Mouse (Mus musculus) stomach, embryonic 14.5 days (tissue): ENCODE results near the gene Ctdsp2. TPM values are rescaled to one million over a fixed set of nuclear protein-coding genes. Genes with fewer than 3 reads are reported as not detected.

ENCODE experiments used
- ATAC-seq: fragments of 200-750 bp; cut with Nextera tagmentation; 2 replicates; pipeline ENCODE4 v1.8.0; 2017; ENCODE audit warnings: low read depth, moderate TSS enrichment; ENCODE audit not compliant: insufficient number of reproducible peaks, insufficient read depth, low FRiP score
- H3K27ac ChIP-seq: fragments of 300-500 bp; sonication (generic); 2 replicates; pipeline ENCODE4 v1.5.1; 2014; ENCODE audit warnings: mild to moderate bottlenecking, low read length, moderate library complexity, mixed read lengths
- H3K27me3 ChIP-seq: fragments of 300-500 bp; sonication (generic); 2 replicates; pipeline ENCODE4 v1.6.1; 2014; ENCODE audit warnings: low read length, control low read depth, mixed read lengths; ENCODE audit not compliant: control insufficient read depth, insufficient read depth
- H3K36me3 ChIP-seq: fragments of 300-500 bp; sonication (generic); 2 replicates; pipeline ENCODE4 v1.6.1; 2014; ENCODE audit warnings: mild to moderate bottlenecking, control low read depth, low read length, moderate library complexity, mixed read lengths; ENCODE audit not compliant: control insufficient read depth, insufficient read depth
- H3K4me1 ChIP-seq: fragments of 300-500 bp; sonication (generic); 2 replicates; pipeline ENCODE4 v1.6.1; 2014; ENCODE audit warnings: low read length, control low read depth, mixed read lengths; ENCODE audit not compliant: control insufficient read depth, insufficient read depth
- H3K4me2 ChIP-seq: fragments of 300-500 bp; sonication (generic); replicated peaks from 2 replicates; pipeline ENCODE4 v1.6.1; 2014; ENCODE audit warnings: low read depth, low read length, control low read depth
- H3K4me3 ChIP-seq: fragments of 300-500 bp; sonication (generic); 2 replicates; pipeline ENCODE4 v1.5.1; 2014; ENCODE audit warnings: low read depth, low read length, control low read depth
- H3K9ac ChIP-seq: fragments of 300-500 bp; sonication (generic); replicated peaks from 2 replicates; pipeline ENCODE4 v1.6.1; 2014; ENCODE audit warnings: low read depth, mild to moderate bottlenecking, control low read depth, low read length, moderate library complexity, mixed read lengths
- H3K9me3 ChIP-seq: fragments of 300-500 bp; sonication (generic); 2 replicates; pipeline ENCODE4 v1.6.1; 2016; ENCODE audit warnings: low read depth, low read length, control low read depth; ENCODE audit not compliant: control insufficient read depth
- WGBS: fragments of 180-500 bp; shearing (Covaris S2); extraction: QIAGEN DNeasy Blood & Tissue Kit; methylation state at CpG from one replicate; pipeline ENCODE4 v1.1.7; 2014; 5-methylcytosine and 5-hydroxymethylcytosine counted together
- polyA plus RNA-seq: library from polyadenylated mRNA; unstranded; fragments of >200 nt; fragmentation: Nextera tagmentation; extraction: Ambion mirVana; gene quantifications from 2 replicates; pipeline ENCODE4 v1.2.1, GENCODE M21; 2014

Gene Ctdsp2
- polyA plus RNA-seq, 1 experiment from 2014 or later: 107 TPM

DNA sequence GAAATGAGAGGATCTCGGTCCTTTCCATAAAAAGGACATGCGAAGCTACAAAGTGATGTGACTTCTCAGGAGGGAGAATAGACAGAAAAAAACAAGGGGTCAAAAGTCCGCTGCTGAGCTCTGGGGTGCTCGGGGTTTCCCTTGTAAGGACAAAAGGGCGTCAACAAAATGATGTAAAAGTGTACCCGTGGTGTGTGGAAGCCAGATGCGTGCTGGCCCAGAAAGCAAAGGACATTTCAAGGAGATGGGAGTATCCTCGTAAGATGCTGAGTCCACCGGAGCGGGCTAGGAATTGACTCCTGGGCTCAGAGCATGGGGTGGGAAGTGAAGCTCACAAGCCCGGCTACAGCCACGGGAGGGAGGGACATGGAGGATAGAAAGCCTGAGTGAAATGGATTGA, 59.1 kb downstream of the Ctdsp2 start:
- Histone ChIP-seq H3K27me3 (no peaks in the 10 kb centered on the region), H3K4me2 (no peak overlapping the region), H3K36me3 (no peaks in the 10 kb centered on the region), H3K4me3 (no peak overlapping the region), H3K27ac (no peak overlapping the region), H3K9ac (no peak overlapping the region), H3K4me1 (peaks cover under 1% of the 10 kb centered on the region; the same call in 1 of the 2 replicates), H3K9me3 (no peaks in the 10 kb centered on the region)
- no peak for ATAC-seq
- WGBS: 76% methylated on average over 12 of the region's 12 CpGs

DNA sequence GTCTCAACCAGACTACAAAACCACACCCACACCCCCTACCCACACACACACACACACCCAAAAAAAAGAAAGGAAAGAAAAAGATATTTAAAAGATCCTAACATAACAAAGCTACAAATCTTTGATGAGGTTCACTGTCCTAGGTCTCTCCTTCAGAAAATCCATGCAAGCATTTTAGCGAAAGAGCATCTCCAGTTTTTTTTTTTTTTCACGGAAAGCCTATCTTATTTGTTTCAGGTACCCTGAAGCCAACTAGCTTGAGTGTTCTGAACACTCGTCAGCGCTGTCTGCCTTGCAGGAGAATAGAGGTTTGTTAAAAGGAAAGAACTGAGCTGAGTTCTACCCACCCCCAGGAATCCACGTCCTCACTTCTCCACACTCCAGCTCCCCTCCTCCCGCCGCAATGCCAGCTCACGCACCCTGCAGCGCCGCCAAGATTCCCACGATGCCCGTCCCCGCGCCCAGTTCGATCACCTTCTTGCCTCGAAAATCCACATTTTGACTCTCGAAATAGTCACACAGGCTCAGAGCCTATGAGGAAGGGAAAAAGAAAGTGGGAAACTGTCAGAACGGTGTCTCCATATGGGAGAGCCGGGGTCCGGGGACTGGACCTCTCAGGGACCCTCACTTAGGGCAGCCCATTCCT, 62.2 kb downstream of the Ctdsp2 start:
- no peak overlapping the region; the same call in 1 of the 2 replicates for H3K27ac ChIP-seq
- H3K9ac ChIP-seq: peak overlapping the region; percentile 60
- H3K4me3 ChIP-seq: peak overlapping the region; percentile 72
- ATAC-seq: no peak
- 1% methylated on average over 20 of the region's 20 CpGs for WGBS
- no peaks in the 10 kb centered on the region for H3K9me3 ChIP-seq
- no peaks in the 10 kb centered on the region for H3K27me3 ChIP-seq
- H3K36me3 ChIP-seq: peaks cover 2% of the 10 kb centered on the region; the same call in 1 of the 2 replicates
- H3K4me2 ChIP-seq: peak overlapping the region; percentile 99
- H3K4me1 ChIP-seq: peaks cover 5% of the 10 kb centered on the region

- no peaks in the 10 kb centered on the region for H3K27me3 ChIP-seq
- peak; percentile 60; the same call in 1 of the 2 replicates for ATAC-seq
- under 1% methylated on average over 28 of the region's 28 CpGs for WGBS
Observed at GRCm38 (mm10) chr10:127041274-127041766, 62.8 kb downstream of the Ctdsp2 start, which contains the start of the genes Mettl1 and Eef1akmt3. Gene Mettl1 (plus strand): TSS chr10:127041414. Gene Eef1akmt3 (minus strand): TSS chr10:127041513.

DNA sequence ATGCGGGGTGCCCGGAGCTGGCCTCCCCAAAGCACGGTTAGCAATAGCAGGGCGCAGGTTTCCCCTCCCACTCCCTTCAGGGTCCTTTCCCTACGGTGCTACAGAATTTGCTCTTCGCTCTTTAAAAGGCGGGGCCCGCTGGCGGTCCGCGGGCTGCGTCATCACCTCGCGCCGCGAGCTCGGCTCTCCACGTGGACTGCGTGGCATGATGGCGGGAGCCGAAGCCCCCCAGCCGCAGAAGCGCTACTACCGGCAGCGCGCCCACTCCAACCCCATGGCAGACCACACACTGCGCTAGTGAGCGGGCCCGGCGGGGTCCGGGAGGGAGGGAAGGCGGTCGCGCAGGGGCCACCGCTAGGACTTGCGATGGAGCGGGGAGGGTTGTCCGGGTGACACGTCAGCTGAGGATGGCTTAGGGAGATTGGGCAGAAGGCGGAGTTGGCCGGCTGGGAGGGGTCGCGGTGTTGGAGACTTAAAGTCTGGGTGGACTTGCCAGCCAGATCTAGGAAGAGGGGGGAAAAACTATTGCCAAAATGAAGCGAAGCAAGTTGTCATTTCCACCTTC, 63.3 kb downstream of the Ctdsp2 start:
- no peaks in the 10 kb centered on the region for H3K27me3 ChIP-seq
- H3K36me3 ChIP-seq: peaks cover 2% of the 10 kb centered on the region; the same call in 1 of the 2 replicates
- H3K27ac ChIP-seq: peak overlapping the region; percentile 52
- H3K9me3 ChIP-seq: no peaks in the 10 kb centered on the region
- H3K4me2 ChIP-seq: peak overlapping the region; percentile 99
- H3K4me1 ChIP-seq: peaks cover 5% of the 10 kb centered on the region
- peak; percentile 83 for ATAC-seq
- peak overlapping the region; percentile 72 for H3K4me3 ChIP-seq
- H3K9ac ChIP-seq: peak overlapping the region; percentile 60
- under 1% methylated on average over 44 of the region's 44 CpGs for WGBS

More at GRCm38 (mm10) chr10:127041274-127041766, 62.8 kb downstream of the Ctdsp2 start, which contains the start of the genes Mettl1 and Eef1akmt3:
- H3K27ac ChIP-seq: peak within 1 kb of the TSS; percentile 52
- peaks cover 2% of the 10 kb centered on the region; the same call in 1 of the 2 replicates for H3K36me3 ChIP-seq
- peaks cover 5% of the 10 kb centered on the region for H3K4me1 ChIP-seq
- H3K4me2 ChIP-seq: peak within 1 kb of the TSS; percentile 99
- H3K9me3 ChIP-seq: no peaks in the 10 kb centered on the region
- peak within 1 kb of the TSS; percentile 72 for H3K4me3 ChIP-seq
- H3K9ac ChIP-seq: peak within 1 kb of the TSS; percentile 60

DNA sequence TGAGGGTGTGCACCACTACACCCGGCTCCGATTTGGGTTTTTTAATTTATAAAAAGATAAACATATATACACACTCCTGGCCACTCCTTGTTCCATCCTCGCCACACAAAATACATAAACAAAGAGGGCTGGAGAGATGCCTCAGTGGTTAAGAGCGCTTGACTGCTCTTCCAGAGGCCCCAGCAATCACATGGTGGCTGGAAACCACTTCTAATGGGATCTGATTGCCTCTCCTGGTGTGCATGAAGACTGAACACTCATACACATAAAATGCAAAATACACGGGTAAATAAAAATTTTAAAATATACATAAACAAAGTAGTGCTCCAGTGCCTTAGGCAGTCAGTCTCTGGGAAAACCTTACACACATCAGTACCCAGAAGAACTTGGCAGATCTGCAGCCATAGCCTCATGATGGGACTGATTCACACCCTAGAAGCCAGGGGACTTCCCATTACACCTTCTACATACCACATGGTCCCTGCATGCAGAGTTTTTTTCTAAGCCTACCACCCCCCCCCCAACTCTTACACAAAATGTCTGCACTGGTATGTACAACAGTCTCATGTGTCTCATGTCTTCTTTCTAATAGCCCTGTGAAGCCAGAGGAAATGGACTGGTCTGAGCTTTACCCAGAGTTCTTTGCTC, 64.1 kb downstream of the Ctdsp2 start:
- WGBS: 13% methylated on average over 5 of the region's 5 CpGs
- no peak; the same call in 1 of the 2 replicates for ATAC-seq
- H3K9ac ChIP-seq: peak overlapping the region; percentile 60; the same call in 1 of the 2 replicates
- peak overlapping the region; percentile 72 for H3K4me3 ChIP-seq
- no peaks in the 10 kb centered on the region for H3K9me3 ChIP-seq
- no peak overlapping the region; the same call in 1 of the 2 replicates for H3K27ac ChIP-seq
- peaks cover under 1% of the 10 kb centered on the region; the same call in 1 of the 2 replicates for H3K27me3 ChIP-seq
- peaks cover 5% of the 10 kb centered on the region for H3K4me1 ChIP-seq
- H3K36me3 ChIP-seq: peaks cover 2% of the 10 kb centered on the region; the same call in 1 of the 2 replicates
- H3K4me2 ChIP-seq: peak overlapping the region; percentile 99

DNA sequence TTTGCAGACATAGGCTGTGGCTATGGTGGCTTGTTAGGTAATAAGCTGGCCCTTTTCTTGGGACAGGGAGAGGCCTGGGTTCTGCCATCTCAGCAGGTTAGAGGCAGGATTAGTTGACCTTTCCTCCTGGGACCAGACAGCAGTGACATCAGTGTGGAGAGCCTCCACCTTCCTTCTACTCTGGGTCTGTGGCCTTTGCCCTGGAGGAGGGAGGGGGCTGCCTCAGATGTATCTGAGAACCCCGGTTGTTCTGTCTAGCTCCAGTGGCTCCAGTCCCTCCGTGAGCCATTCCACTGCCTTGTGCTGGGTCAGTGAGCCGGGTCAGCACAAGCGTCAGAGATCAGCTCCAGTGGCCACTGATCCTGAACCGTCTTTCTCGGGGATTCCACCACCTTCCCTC, 64.7 kb downstream of the Ctdsp2 start:
- Histone ChIP-seq H3K36me3 (peaks cover 2% of the 10 kb centered on the region; the same call in 1 of the 2 replicates), H3K9me3 (no peaks in the 10 kb centered on the region), H3K4me1 (peaks cover 5% of the 10 kb centered on the region), H3K27ac (no peak overlapping the region), H3K27me3 (peaks cover 6% of the 10 kb centered on the region), H3K4me2 (no peak overlapping the region), H3K4me3 (no peak overlapping the region), H3K9ac (no peak overlapping the region)
- no peak for ATAC-seq
- 87% methylated on average over 6 of the region's 6 CpGs for WGBS

DNA sequence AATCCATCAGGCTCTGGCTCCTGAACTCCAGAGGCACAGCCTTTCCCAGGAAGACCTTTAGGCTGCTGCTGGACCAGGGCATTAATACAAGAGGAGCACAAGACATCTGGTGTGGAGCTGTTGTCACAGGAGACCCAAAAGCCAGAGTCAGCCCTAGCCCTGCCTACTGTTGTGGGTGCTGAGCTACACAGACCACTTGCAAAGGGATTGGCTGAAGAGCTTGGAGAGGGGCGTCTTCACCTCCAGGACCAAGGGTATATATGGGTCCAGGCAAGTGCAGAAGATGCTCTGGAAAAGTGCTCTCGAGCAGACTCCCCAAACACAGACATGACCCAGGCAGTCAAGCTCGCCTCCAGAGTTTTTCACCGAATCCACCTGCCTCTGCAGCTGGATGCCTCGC, 69.4 kb downstream of the Ctdsp2 start, which contains the start of gene Cyp27b1:
Gene Cyp27b1, plus strand, starts transcription at position 297 of the 400 bp plus-strand sequence.
- no peak for ATAC-seq

More for the DNA sequence above, 69.4 kb downstream of the Ctdsp2 start, which contains the start of gene Cyp27b1:
- no peak within 1 kb of the TSS for H3K27ac ChIP-seq
- no peak within 1 kb of the TSS for H3K9ac ChIP-seq
- H3K4me2 ChIP-seq: peak within 1 kb of the TSS; percentile 33
- H3K27me3 ChIP-seq: peaks cover 32% of the 10 kb centered on the region
- 32% methylated on average over 5 of the region's 5 CpGs for WGBS
- 0 out of 2 replicates have a peak within 1 kb of the TSS, but pooled peaks have one; percentile 12 for H3K4me3 ChIP-seq
- H3K36me3 ChIP-seq: peaks cover 2% of the 10 kb centered on the region; the same call in 1 of the 2 replicates
- H3K9me3 ChIP-seq: no peaks in the 10 kb centered on the region
- peaks cover 8% of the 10 kb centered on the region for H3K4me1 ChIP-seq
